25 mouse cellular contexts compared by ENCODE assay signal in genomic region chr17:13731727-13732112, GRCm38 (mm10). TPM values are rescaled to one million over a fixed set of nuclear protein-coding genes. Genes with fewer than 3 reads are reported as not detected.
DNase-seq lines count a peak whose midpoint lies in the region; ATAC-seq and TF ChIP-seq lines count a peak whose summit lies in the region.
"Had no signal": no experiment of that assay in that cellular context is flagged by ENCODE, and none has a peak within 500 bp of the region (broad histone marks: within the 10 kb centered on the region; RNA-seq: fewer than 3 reads in every experiment).

No protein-coding gene starts in this region.

- H3K27ac ChIP-seq in hindbrain, postnatal 0 days: no peak overlapping the region
- H3K27ac ChIP-seq in hindbrain, embryonic 12.5 days: no peak overlapping the region
- no peak overlapping the region for H3K27ac ChIP-seq in limb, embryonic 11.5 days (replicated peaks; ENCODE audit: low read depth, low read length)
- no peak overlapping the region for H3K27ac ChIP-seq in forebrain, embryonic 15.5 days (replicated peaks)
- no peak overlapping the region for H3K27ac ChIP-seq in intestine, embryonic 16.5 days (ENCODE audit: low read length)
- H3K27ac ChIP-seq: embryonic facial prominence, embryonic 12.5 days; left cerebral cortex, adult 2 months; limb, embryonic 12.5 days; midbrain, embryonic 15.5 days; neural tube, embryonic 13.5 days had no signal

- no peaks in the 10 kb centered on the region for H3K27me3 ChIP-seq in hindbrain, postnatal 0 days (ENCODE audit: insufficient read depth, low read length)
- H3K27me3 ChIP-seq in hindbrain, embryonic 12.5 days: no peaks in the 10 kb centered on the region
- no peaks in the 10 kb centered on the region for H3K27me3 ChIP-seq in limb, embryonic 11.5 days (ENCODE audit: control insufficient read depth, insufficient read depth, low read length)
- no peaks in the 10 kb centered on the region for H3K27me3 ChIP-seq in forebrain, embryonic 15.5 days
- H3K27me3 ChIP-seq in intestine, embryonic 16.5 days (replicated peaks; ENCODE audit: control insufficient read depth, insufficient read depth, low read length): no peaks in the 10 kb centered on the region
- H3K27me3 ChIP-seq: embryonic facial prominence, embryonic 12.5 days; midbrain, embryonic 15.5 days; neural tube, embryonic 13.5 days; Patski had no signal

- no peak overlapping the region for H3K9ac ChIP-seq in hindbrain, postnatal 0 days (replicated peaks; ENCODE audit: low read length)
- H3K9ac ChIP-seq in hindbrain, embryonic 12.5 days: no peak overlapping the region
- H3K9ac ChIP-seq in limb, embryonic 11.5 days (ENCODE audit: low read length): no peak overlapping the region
- no peak overlapping the region for H3K9ac ChIP-seq in forebrain, embryonic 15.5 days (replicated peaks)
- no peak overlapping the region for H3K9ac ChIP-seq in intestine, embryonic 16.5 days (ENCODE audit: low read depth, low read length)
- H3K9ac ChIP-seq: embryonic facial prominence, embryonic 12.5 days; limb, embryonic 12.5 days; liver, postnatal 0 days; midbrain, embryonic 15.5 days; neural tube, embryonic 13.5 days had no signal

- no peak for DNase-seq in hindbrain, postnatal 0 days (ENCODE audit: low spot score)
- DNase-seq in thymus, postnatal 0 days (ENCODE audit: low spot score): peak; percentile 33
- DNase-seq in thymus, postnatal 4 days: no peak
- no peak for DNase-seq in limb, embryonic 11.5 days (ENCODE audit: low spot score)
- DNase-seq: adrenal gland, postnatal 36 days; cerebellum, adult 9-10 months; gastrocnemius, postnatal 36 days; kidney, adult 18-20 months; liver, postnatal 0 days; lung, postnatal 14 days; right cerebral cortex, adult 18-20 months had no signal

- H3K9me3 ChIP-seq in hindbrain, postnatal 0 days (ENCODE audit: low read length): no peaks in the 10 kb centered on the region
- H3K9me3 ChIP-seq in hindbrain, embryonic 12.5 days (replicated peaks): no peaks in the 10 kb centered on the region
- H3K9me3 ChIP-seq in limb, embryonic 11.5 days (ENCODE audit: control insufficient read depth, low read length): no peaks in the 10 kb centered on the region
- no peaks in the 10 kb centered on the region for H3K9me3 ChIP-seq in forebrain, embryonic 15.5 days
- H3K9me3 ChIP-seq in intestine, embryonic 16.5 days (ENCODE audit: control insufficient read depth, low read length): no peaks in the 10 kb centered on the region
- H3K9me3 ChIP-seq: embryonic facial prominence, embryonic 12.5 days; limb, embryonic 12.5 days; megakaryocyte, embryonic 14.5 days; midbrain, embryonic 15.5 days; neural tube, embryonic 13.5 days had no signal

- no peak overlapping the region for H3K4me3 ChIP-seq in hindbrain, postnatal 0 days (ENCODE audit: low read length)
- H3K4me3 ChIP-seq in hindbrain, embryonic 12.5 days: no peak overlapping the region
- no peak overlapping the region for H3K4me3 ChIP-seq in limb, embryonic 11.5 days (ENCODE audit: low read depth, low read length)
- H3K4me3 ChIP-seq in forebrain, embryonic 15.5 days: no peak overlapping the region
- no peak overlapping the region for H3K4me3 ChIP-seq in intestine, embryonic 16.5 days (ENCODE audit: low read length)
- H3K4me3 ChIP-seq: embryonic facial prominence, embryonic 12.5 days; left cerebral cortex, adult 2 months; limb, embryonic 12.5 days; megakaryocyte, embryonic 14.5 days; midbrain, embryonic 15.5 days; myocyte; neural tube, embryonic 13.5 days had no signal

- H3K4me1 ChIP-seq in hindbrain, postnatal 0 days (ENCODE audit: insufficient read depth, low read length): peaks cover 6% of the 10 kb centered on the region; the same call in 1 of the 2 replicates
- no peaks in the 10 kb centered on the region for H3K4me1 ChIP-seq in hindbrain, embryonic 12.5 days
- H3K4me1 ChIP-seq in limb, embryonic 11.5 days (ENCODE audit: control insufficient read depth, insufficient read depth, low read length): peaks cover 4% of the 10 kb centered on the region; the same call in 1 of the 2 replicates
- H3K4me1 ChIP-seq in forebrain, embryonic 15.5 days: no peaks in the 10 kb centered on the region; the same call in 1 of the 2 replicates
- no peaks in the 10 kb centered on the region for H3K4me1 ChIP-seq in intestine, embryonic 16.5 days (ENCODE audit: control insufficient read depth, insufficient read depth, low read length)
- H3K4me1 ChIP-seq: embryonic facial prominence, embryonic 12.5 days; megakaryocyte, embryonic 14.5 days; neural tube, embryonic 13.5 days had no signal

- TF ChIP-seq CTCF in hindbrain, postnatal 0 days (IDR thresholded peaks at IDR 0.05; ENCODE audit: low read depth): no peak

- ATAC-seq in hindbrain, postnatal 0 days: peak; percentile 28; the same call in 1 of the 2 replicates
- no peak for ATAC-seq in hindbrain, embryonic 12.5 days (ENCODE audit: low FRiP score)
- ATAC-seq in limb, embryonic 11.5 days (ENCODE audit: insufficient number of reproducible peaks, low FRiP score, low TSS enrichment, low read depth): 0 out of 2 replicates have a peak, but pooled peaks have one; percentile 26
- ATAC-seq in forebrain, embryonic 15.5 days (replicated peaks): no peak
- ATAC-seq in intestine, embryonic 16.5 days: no peak
- ATAC-seq: liver, postnatal 0 days; midbrain, embryonic 15.5 days; Patski had no signal

- H3K4me2 ChIP-seq in hindbrain, postnatal 0 days (ENCODE audit: low read depth, low read length): no peak overlapping the region
- no peak overlapping the region for H3K4me2 ChIP-seq in hindbrain, embryonic 12.5 days (replicated peaks)
- H3K4me2 ChIP-seq in limb, embryonic 11.5 days (ENCODE audit: low read depth, severe bottlenecking): no peak overlapping the region
- H3K4me2 ChIP-seq in forebrain, embryonic 15.5 days (replicated peaks): no peak overlapping the region
- H3K4me2 ChIP-seq in intestine, embryonic 16.5 days (ENCODE audit: low read depth, low read length): no peak overlapping the region
- H3K4me2 ChIP-seq: embryonic facial prominence, embryonic 12.5 days; heart, embryonic 11.5 days; limb, embryonic 12.5 days; liver, embryonic 11.5 days; midbrain, embryonic 15.5 days; neural tube, embryonic 13.5 days had no signal

- 54% methylated on average over 4 of the region's 4 CpGs for WGBS in hindbrain, postnatal 0 days
- 70% methylated on average over 4 of the region's 4 CpGs for WGBS in hindbrain, embryonic 12.5 days
- WGBS in limb, embryonic 11.5 days: 59% methylated on average over 4 of the region's 4 CpGs
- 80% methylated on average over 4 of the region's 4 CpGs for WGBS in forebrain, embryonic 15.5 days
- 54% methylated on average over 4 of the region's 4 CpGs for WGBS in intestine, embryonic 16.5 days

- H3K36me3 ChIP-seq in hindbrain, postnatal 0 days (ENCODE audit: insufficient read depth, low read length): no peaks in the 10 kb centered on the region
- H3K36me3 ChIP-seq in hindbrain, embryonic 12.5 days: no peaks in the 10 kb centered on the region
- no peaks in the 10 kb centered on the region for H3K36me3 ChIP-seq in limb, embryonic 11.5 days (ENCODE audit: control insufficient read depth, insufficient read depth, low read length)
- no peaks in the 10 kb centered on the region for H3K36me3 ChIP-seq in forebrain, embryonic 15.5 days
- no peaks in the 10 kb centered on the region for H3K36me3 ChIP-seq in intestine, embryonic 16.5 days (ENCODE audit: control insufficient read depth, insufficient read depth, low read length)
- H3K36me3 ChIP-seq: embryonic facial prominence, embryonic 12.5 days; G1E; limb, embryonic 12.5 days; midbrain, embryonic 15.5 days; neural tube, embryonic 13.5 days had no signal

RNA-seq across cellular contexts. Expression of gene Afdn, which starts 28.6 kb away (rescaled TPM):
- 78.9 and 84.2 TPM in 2 replicates for total RNA-seq in hindbrain, postnatal 0 days (2014; rRNA removed)
- polyA plus RNA-seq in hindbrain, postnatal 0 days (2015; fragmentation: Nextera tagmentation; extraction: Ambion mirVana): 127 and 130 TPM in 2 replicates
- 153 and 156 TPM in 2 replicates for polyA plus RNA-seq in hindbrain, embryonic 12.5 days (2016; fragmentation: Nextera tagmentation; extraction: Ambion mirVana)
- polyA plus RNA-seq in thymus, postnatal 0 days (2015; fragmentation: Nextera tagmentation; extraction: Ambion mirVana): 20.8 and 29.9 TPM in 2 replicates
- 71.8 and 73.7 TPM in 2 replicates for polyA plus RNA-seq in limb, embryonic 11.5 days (2014; fragmentation: Nextera tagmentation; extraction: Ambion mirVana)
- polyA plus RNA-seq in forebrain, embryonic 15.5 days (2015; fragmentation: Nextera tagmentation; extraction: Ambion mirVana): 179 and 191 TPM in 2 replicates
- 29.3 and 39.5 TPM in 2 replicates for polyA plus RNA-seq in intestine, embryonic 16.5 days (2015; fragmentation: Nextera tagmentation; extraction: Ambion mirVana)

RNA-seq across cellular contexts. Expression of gene Tcte2, which starts 29.9 kb away (rescaled TPM):
- total RNA-seq in hindbrain, postnatal 0 days (2014; rRNA removed): 18.7 and 21.3 TPM in 2 replicates
- polyA plus RNA-seq in hindbrain, postnatal 0 days (2015; fragmentation: Nextera tagmentation; extraction: Ambion mirVana): 9.8 and 11.1 TPM in 2 replicates
- polyA plus RNA-seq in hindbrain, embryonic 12.5 days (2016; fragmentation: Nextera tagmentation; extraction: Ambion mirVana): 13.9 and 17.2 TPM in 2 replicates
- 0.58 and 0.77 TPM in 2 replicates for polyA plus RNA-seq in thymus, postnatal 0 days (2015; fragmentation: Nextera tagmentation; extraction: Ambion mirVana)
- 4.1 and 4.5 TPM in 2 replicates for polyA plus RNA-seq in limb, embryonic 11.5 days (2014; fragmentation: Nextera tagmentation; extraction: Ambion mirVana)
- polyA plus RNA-seq in forebrain, embryonic 15.5 days (2015; fragmentation: Nextera tagmentation; extraction: Ambion mirVana): 23.5 and 27.8 TPM in 2 replicates
- polyA plus RNA-seq in intestine, embryonic 16.5 days (2015; fragmentation: Nextera tagmentation; extraction: Ambion mirVana): 4.0 and 4.1 TPM in 2 replicates
- polyA plus RNA-seq: G1E had no signal

Comparison
In these comparisons a context has a peak if more than half of its experiments do, and no peak if none do; other contexts are left out.
1. ATAC-seq: peak in hindbrain, postnatal 0 days (single experiment) and limb, embryonic 11.5 days (single experiment); none in hindbrain, embryonic 12.5 days (single experiment), forebrain, embryonic 15.5 days (single experiment) and intestine, embryonic 16.5 days (single experiment).